Mouse (Mus musculus) kidney, adult 2 months (tissue): Measurements from ENCODE around the gene Tufm. TPM values are rescaled to one million over a fixed set of nuclear protein-coding genes. Genes with fewer than 3 reads are reported as not detected.

Experiments used
- DNase-seq: peaks from one replicate; pipeline ENCODE4 v3.0.0; 2021
- H3K27ac ChIP-seq: fragments of 200-500 bp; 2 replicates; pipeline ENCODE4 v1.5.1; 2012; ENCODE audit warnings: low read depth, low read length, control low read depth, inconsistent platforms; ENCODE audit not compliant: insufficient read depth
- H3K27me3 ChIP-seq: fragments of 200-500 bp; replicated peaks from 2 replicates; pipeline ENCODE4 v1.6.1; 2012; ENCODE audit warnings: mild to moderate bottlenecking, moderate library complexity, low read length, inconsistent platforms; ENCODE audit not compliant: control insufficient read depth, insufficient read depth
- H3K36me3 ChIP-seq: fragments of 200-500 bp; 2 replicates; pipeline ENCODE4 v1.6.1; 2012; ENCODE audit warnings: mild to moderate bottlenecking, moderate library complexity, low read length, inconsistent platforms; ENCODE audit not compliant: control insufficient read depth, insufficient read depth
- H3K4me1 ChIP-seq: fragments of 200-500 bp; 2 replicates; pipeline ENCODE4 v1.6.1; 2011; ENCODE audit warnings: low read length; ENCODE audit not compliant: control insufficient read depth, insufficient read depth
- H3K4me3 ChIP-seq: fragments of 200-500 bp; 2 replicates; pipeline ENCODE4 v1.5.1; 2011; ENCODE audit warnings: mild to moderate bottlenecking, low read depth, low read length, control low read depth; ENCODE audit not compliant: insufficient read depth
- CTCF ChIP-seq: fragments of 200-500 bp; conservative IDR thresholded peaks from 2 replicates; pipeline ENCODE4 v1.5.1; 2011; ENCODE audit warnings: low read depth, mild to moderate bottlenecking, control low read depth, low read length, moderate library complexity, mixed read lengths; ENCODE audit not compliant: insufficient read depth, insufficient read length
- POLR2A ChIP-seq: fragments of 200-500 bp; IDR thresholded peaks from one replicate; pipeline ENCODE4 v1.6.1; 2011; ENCODE audit warnings: low read depth, low read length, control low read depth
- WGBS: fragments of 180-500 bp; shearing (Covaris S2); methylation state at CpG from one replicate; pipeline ENCODE4 v1.1.7; 2018; 5-methylcytosine and 5-hydroxymethylcytosine counted together
- polyA plus RNA-seq: library from polyadenylated mRNA; depleted of rRNA; stranded (reverse); fragments of >200 nt; gene quantifications from 2 replicates; pipeline ENCODE4 v1.2.3, GENCODE M21; 2012

Tufm gene
- polyA plus RNA-seq, 1 experiment, result 227 TPM

GRCm38 (mm10) chr7:126507126-126507778 is 20.1 kb downstream of the Tufm start:
- no peaks in the 10 kb centered on the region for H3K36me3 ChIP-seq
- no peak overlapping the region for H3K4me3 ChIP-seq
- no peaks in the 10 kb centered on the region for H3K27me3 ChIP-seq
- H3K27ac ChIP-seq, result no peak overlapping the region
- no peak for DNase-seq
- no peak for TF ChIP-seq CTCF
- TF ChIP-seq POLR2A, result no peak
- 82% methylated on average over 8 of the region's 8 CpGs for WGBS
- H3K4me1 ChIP-seq, result peaks cover 2% of the 10 kb centered on the region; the same call in 1 of the 2 replicates

GRCm38 (mm10) chr7:126511287-126511686 is 24.1 kb downstream of the Tufm start:
- DNase-seq, result no peak
- Histone ChIP-seq H3K36me3 (no peaks in the 10 kb centered on the region), H3K27me3 (no peaks in the 10 kb centered on the region), H3K4me3 (no peak overlapping the region), H3K27ac (no peak overlapping the region), H3K4me1 (no peaks in the 10 kb centered on the region)
- 70% methylated on average over 3 of the region's 3 CpGs for WGBS
- TF ChIP-seq POLR2A, result no peak
- no peak for TF ChIP-seq CTCF

GRCm38 (mm10) chr7:126518261-126518941 is 31.2 kb downstream of the Tufm start:
- H3K27ac ChIP-seq, result no peak overlapping the region

GRCm38 (mm10) chr7:126519513-126519912 is 32.4 kb downstream of the Tufm start:
- no peak for TF ChIP-seq CTCF
- peak; percentile 15 for DNase-seq
- Histone ChIP-seq H3K27me3 (no peaks in the 10 kb centered on the region; the same call in 1 of the 2 replicates), H3K36me3 (no peaks in the 10 kb centered on the region), H3K4me1 (no peaks in the 10 kb centered on the region), H3K4me3 (no peak overlapping the region), H3K27ac (no peak overlapping the region)
- 31% methylated on average over 2 of the region's 2 CpGs for WGBS

More at GRCm38 (mm10) chr7:126518261-126518941, 31.2 kb downstream of the Tufm start:
- H3K4me1 ChIP-seq, result no peaks in the 10 kb centered on the region
- DNase-seq, result no peak
- no peaks in the 10 kb centered on the region for H3K36me3 ChIP-seq
- H3K4me3 ChIP-seq, result no peak overlapping the region
- WGBS, result 91% methylated on average over 5 of the region's 5 CpGs
- TF ChIP-seq CTCF, result no peak
- no peak for TF ChIP-seq POLR2A
- no peaks in the 10 kb centered on the region; the same call in 1 of the 2 replicates for H3K27me3 ChIP-seq

- DNase-seq, result no peak
- TF ChIP-seq CTCF, result no peak
- TF ChIP-seq POLR2A, result no peak
- H3K4me3 ChIP-seq, result no peak overlapping the region
- no peaks in the 10 kb centered on the region; the same call in 1 of the 2 replicates for H3K27me3 ChIP-seq
- no peaks in the 10 kb centered on the region for H3K36me3 ChIP-seq
- no peaks in the 10 kb centered on the region for H3K4me1 ChIP-seq
- no peak overlapping the region for H3K27ac ChIP-seq
- 79% methylated on average over 3 of the region's 3 CpGs for WGBS
Observed at GRCm38 (mm10) chr7:126523316-126523715, 36.2 kb downstream of the Tufm start.

GRCm38 (mm10) chr7:126528166-126528577 is 41.0 kb downstream of the Tufm start:
- TF ChIP-seq POLR2A (no peak), CTCF (peak; percentile 28; the same call in 1 of the 2 replicates)
- Histone ChIP-seq H3K4me3 (no peak overlapping the region), H3K27me3 (no peaks in the 10 kb centered on the region), H3K4me1 (no peaks in the 10 kb centered on the region), H3K36me3 (no peaks in the 10 kb centered on the region), H3K27ac (no peak overlapping the region)
- WGBS, result 0% methylated on average over 1 of the region's 1 CpGs
- DNase-seq, result peak; percentile 51

- Histone ChIP-seq H3K4me1 (no peaks in the 10 kb centered on the region), H3K27ac (no peak overlapping the region), H3K4me3 (no peak overlapping the region), H3K36me3 (no peaks in the 10 kb centered on the region), H3K27me3 (0 out of 2 replicates have a peak, but pooled peaks cover 3% of the 10 kb centered on the region)
- TF ChIP-seq CTCF (no peak), POLR2A (no peak)
- DNase-seq, result no peak
- 84% methylated on average over 1 of the region's 1 CpGs for WGBS
Observed at GRCm38 (mm10) chr7:126533434-126533833, 46.3 kb downstream of the Tufm start.
